Mouse (Mus musculus): ENCODE measurements around the gene Lrrc49.

GRCm38 (mm10) chr9:60625895-60626294 lies 62.1 kb downstream of the Lrrc49 start:
- TF ChIP-seq HCFC1 (IDR thresholded peaks at IDR 0.05; ENCODE audit: borderline replicate concordance, insufficient read depth, low read length) (no peak), ZC3H11A (IDR thresholded peaks at IDR 0.05; ENCODE audit: borderline replicate concordance, low read depth, low read length) (no peak)

Data from ES-E14 (cell line).